Mouse (Mus musculus): ENCODE measurements around the gene Foxb1. TPM values are rescaled to one million over a fixed set of nuclear protein-coding genes. Genes with fewer than 3 reads are reported as not detected.

Gene Foxb1
- polyA plus RNA-seq, 1 experiment from 2014 or later = 0.08 TPM

Other genes with a start within 250 kb of the Foxb1 start
- gene Bnip2, start 228.5 kb upstream of the Foxb1 start, polyA plus RNA-seq (2015; fragmentation: Nextera tagmentation; extraction: Ambion mirVana) = 103 and 111 TPM in 2 replicates

Measured in limb, embryonic 13.5 days (tissue).